Comparison of ENCODE assay signal across 9 mouse cellular contexts in genomic region chr15:10313522-10314455, GRCm38 (mm10). TPM values are rescaled to one million over a fixed set of nuclear protein-coding genes. Genes with fewer than 3 reads are reported as not detected.
DNase-seq lines count a peak whose midpoint lies in the region; ATAC-seq and TF ChIP-seq lines count a peak whose summit lies in the region.
"Had no signal": no experiment of that assay in that cellular context is flagged by ENCODE, and none has a peak within 500 bp of the region (broad histone marks: within the 10 kb centered on the region; RNA-seq: fewer than 3 reads in every experiment).

No protein-coding gene starts in this region.

- H3K4me3 ChIP-seq in heart, embryonic 10.5 days = no peak overlapping the region
- H3K4me3 ChIP-seq in embryonic facial prominence, embryonic 10.5 days = no peak overlapping the region
- H3K4me3 ChIP-seq in hindbrain, embryonic 16.5 days (ENCODE audit: low read length) = no peak overlapping the region
- H3K4me3 ChIP-seq in left cerebral cortex, adult 2 months = no peak overlapping the region
- H3K4me3 ChIP-seq in neural tube, embryonic 11.5 days (ENCODE audit: low read depth, low read length) = no peak overlapping the region

- 50% methylated on average over 7 of the region's 7 CpGs for WGBS in heart, embryonic 10.5 days
- WGBS in embryonic facial prominence, embryonic 10.5 days = 50% methylated on average over 7 of the region's 7 CpGs
- 52% methylated on average over 7 of the region's 7 CpGs for WGBS in hindbrain, embryonic 16.5 days
- 54% methylated on average over 6 of the region's 7 CpGs for WGBS in neural tube, embryonic 11.5 days

- no peak overlapping the region for H3K27ac ChIP-seq in heart, embryonic 10.5 days
- no peak overlapping the region for H3K27ac ChIP-seq in embryonic facial prominence, embryonic 10.5 days (replicated peaks)
- no peak overlapping the region for H3K27ac ChIP-seq in hindbrain, embryonic 16.5 days (ENCODE audit: low read depth, low read length)
- no peak overlapping the region for H3K27ac ChIP-seq in left cerebral cortex, adult 2 months
- H3K27ac ChIP-seq in neural tube, embryonic 11.5 days (ENCODE audit: low read depth, low read length) = no peak overlapping the region
- H3K27ac ChIP-seq: macrophage had no signal

- intact Hi-C loops in left cerebral cortex, adult 2 months (cut with DNase I) = loop anchor here (1.0 kb wide), 1 partner anchor 858 kb away; no protein-coding TSS in a partner anchor

- no peaks in the 10 kb centered on the region for H3K9me3 ChIP-seq in heart, embryonic 10.5 days
- no peaks in the 10 kb centered on the region for H3K9me3 ChIP-seq in embryonic facial prominence, embryonic 10.5 days
- H3K9me3 ChIP-seq in hindbrain, embryonic 16.5 days (ENCODE audit: control insufficient read depth, low read length) = no peaks in the 10 kb centered on the region
- H3K9me3 ChIP-seq in neural tube, embryonic 11.5 days (ENCODE audit: control insufficient read depth, low read length) = no peaks in the 10 kb centered on the region

- peak; percentile 32 to 78 for DNase-seq in heart, adult 18-20 months
- no peak for DNase-seq in heart, embryonic 10.5 days (ENCODE audit: low spot score)
- peak; percentile 25 for DNase-seq in embryonic facial prominence, embryonic 10.5 days (ENCODE audit: low spot score)
- peak; percentile 48 to 58 for DNase-seq in left cerebral cortex, adult 2 months (ENCODE audit: extremely low spot score in 1 of 2, low spot score in 2 of 2)
- peak; percentile 60 for DNase-seq in neural tube, embryonic 11.5 days (ENCODE audit: low spot score)
- peak; percentile 41 for DNase-seq in thymus, postnatal 14 days

- H3K9ac ChIP-seq in hindbrain, embryonic 16.5 days (ENCODE audit: low read depth, low read length) = no peak overlapping the region
- no peak overlapping the region for H3K9ac ChIP-seq in neural tube, embryonic 11.5 days (ENCODE audit: low read length)

- H3K4me2 ChIP-seq in hindbrain, embryonic 16.5 days (ENCODE audit: low read length) = no peak overlapping the region
- no peak overlapping the region for H3K4me2 ChIP-seq in neural tube, embryonic 11.5 days (ENCODE audit: low read depth)

- ATAC-seq in activated CD4-positive, CD25-positive, alpha-beta regulatory T cell, adult 4 months = peak; percentile 28
- ATAC-seq in hindbrain, embryonic 16.5 days = peak; percentile 86
- no peak; the same call in 1 of the 2 replicates for ATAC-seq in neural tube, embryonic 11.5 days (ENCODE audit: insufficient read depth, low FRiP score, low TSS enrichment)

- peak; percentile 75 for TF ChIP-seq CTCF in left cerebral cortex, adult 2 months (IDR thresholded peaks at IDR 0.05)

- no peaks in the 10 kb centered on the region for H3K36me3 ChIP-seq in heart, embryonic 10.5 days
- H3K36me3 ChIP-seq in embryonic facial prominence, embryonic 10.5 days (replicated peaks) = no peaks in the 10 kb centered on the region
- no peaks in the 10 kb centered on the region for H3K36me3 ChIP-seq in hindbrain, embryonic 16.5 days (ENCODE audit: control insufficient read depth, insufficient read depth, low read length)
- H3K36me3 ChIP-seq in neural tube, embryonic 11.5 days (ENCODE audit: control insufficient read depth, insufficient read depth, low read length) = no peaks in the 10 kb centered on the region

- no peaks in the 10 kb centered on the region for H3K27me3 ChIP-seq in heart, embryonic 10.5 days (ENCODE audit: insufficient read depth, poor library complexity, severe bottlenecking)
- no peaks in the 10 kb centered on the region for H3K27me3 ChIP-seq in embryonic facial prominence, embryonic 10.5 days (replicated peaks; ENCODE audit: low read depth, poor library complexity, severe bottlenecking)
- H3K27me3 ChIP-seq in hindbrain, embryonic 16.5 days (replicated peaks; ENCODE audit: control insufficient read depth, insufficient read depth, low read length) = no peaks in the 10 kb centered on the region
- H3K27me3 ChIP-seq in neural tube, embryonic 11.5 days (ENCODE audit: control insufficient read depth, insufficient read depth, low read length) = no peaks in the 10 kb centered on the region

- no peaks in the 10 kb centered on the region for H3K4me1 ChIP-seq in heart, embryonic 10.5 days
- H3K4me1 ChIP-seq in embryonic facial prominence, embryonic 10.5 days = no peaks in the 10 kb centered on the region
- H3K4me1 ChIP-seq in hindbrain, embryonic 16.5 days (ENCODE audit: control insufficient read depth, insufficient read depth, low read depth, low read length) = no peaks in the 10 kb centered on the region
- H3K4me1 ChIP-seq in neural tube, embryonic 11.5 days (ENCODE audit: control insufficient read depth, insufficient read depth, low read length) = no peaks in the 10 kb centered on the region

RNA-seq across cellular contexts. Expression of gene Gm21973, which starts 11.4 kb away (rescaled TPM):
- not detected for total RNA-seq in heart, adult 18-20 months (2021)
- polyA plus RNA-seq in heart, embryonic 10.5 days (2016; fragmentation: Nextera tagmentation; extraction: Ambion mirVana) = not detected in 2 replicates
- not detected for polyA plus RNA-seq in activated CD4-positive, CD25-positive, alpha-beta regulatory T cell, adult 4 months (2017; shearing (Covaris generic))
- polyA plus RNA-seq in embryonic facial prominence, embryonic 10.5 days (2016; fragmentation: Nextera tagmentation; extraction: Ambion mirVana) = not detected in 2 replicates
- not detected in 2 replicates for polyA plus RNA-seq in hindbrain, embryonic 16.5 days (2015; fragmentation: Nextera tagmentation; extraction: Ambion mirVana)
- total RNA-seq in left cerebral cortex, adult 2 months (2021) = not detected
- polyA plus RNA-seq in neural tube, embryonic 11.5 days (2014; fragmentation: Nextera tagmentation; extraction: Ambion mirVana) = not detected in 2 replicates
- polyA plus RNA-seq: macrophage had no signal

RNA-seq across cellular contexts. Expression of gene Agxt2, which starts 44.5 kb away (rescaled TPM):
- under 1 TPM in 1 of 2 experiments, not detected in 1; 0.12 TPM for total RNA-seq in heart, adult 18-20 months (2021)
- 0.40 TPM in 1 of 2 replicates, not detected in the other for polyA plus RNA-seq in heart, embryonic 10.5 days (2016; fragmentation: Nextera tagmentation; extraction: Ambion mirVana)
- polyA plus RNA-seq in activated CD4-positive, CD25-positive, alpha-beta regulatory T cell, adult 4 months (2017; shearing (Covaris generic)) = not detected
- not detected in 2 replicates for polyA plus RNA-seq in embryonic facial prominence, embryonic 10.5 days (2016; fragmentation: Nextera tagmentation; extraction: Ambion mirVana)
- polyA plus RNA-seq in hindbrain, embryonic 16.5 days (2015; fragmentation: Nextera tagmentation; extraction: Ambion mirVana) = not detected in 2 replicates
- total RNA-seq in left cerebral cortex, adult 2 months (2021) = not detected
- not detected in 2 replicates for polyA plus RNA-seq in neural tube, embryonic 11.5 days (2014; fragmentation: Nextera tagmentation; extraction: Ambion mirVana)
- polyA plus RNA-seq: macrophage had no signal
